Mouse (Mus musculus): ENCODE results near the gene Spata18. TPM values are rescaled to one million over a fixed set of nuclear protein-coding genes. Genes with fewer than 3 reads are reported as not detected.

The Spata18 gene
- total and polyA plus RNA-seq, 3 experiments: not detected

DNA sequence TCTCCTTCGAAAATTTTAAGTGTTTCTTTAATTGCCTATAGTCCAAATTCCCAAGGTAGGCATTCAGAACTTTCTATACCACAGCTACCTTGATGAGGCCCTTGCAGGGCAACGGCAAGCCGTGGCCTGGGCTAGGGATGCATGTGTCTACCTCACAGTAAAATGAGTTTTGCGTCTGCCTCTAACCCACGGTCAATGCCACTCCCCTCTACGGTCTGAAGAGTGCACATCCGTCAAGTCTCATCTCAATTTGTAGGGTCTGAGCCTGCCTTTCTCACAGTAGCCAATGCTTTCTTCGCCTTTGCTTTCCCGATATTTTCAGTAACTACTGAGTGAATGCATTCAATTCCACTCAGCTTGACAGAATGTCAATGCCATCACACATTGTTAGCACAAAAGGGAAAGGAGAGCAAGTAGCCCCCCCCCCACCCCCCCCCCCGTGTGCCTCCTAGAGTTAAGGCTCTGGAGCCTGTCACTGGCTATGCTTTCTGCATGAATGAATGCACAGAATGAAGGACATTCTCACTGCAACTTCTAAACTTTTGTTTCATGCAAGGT, 20.1 kb upstream of the Spata18 start:
- Histone ChIP-seq H3K27me3 (ENCODE audit: control insufficient read depth in 1 of 2, insufficient read depth in 2 of 2, low read length in 2 of 2) (no peaks in the 10 kb centered on the region), H3K9me3 (replicated peaks; ENCODE audit: insufficient read depth, low read length) (no peaks in the 10 kb centered on the region), H3K4me1 (ENCODE audit: control insufficient read depth in 1 of 2, insufficient read depth in 2 of 2, low read length in 2 of 2) (peaks cover 4 to 13% of the 10 kb centered on the region in 2 experiments; a peak in 3 of 4 replicates), H3K79me2 (ENCODE audit: control insufficient read depth, insufficient read depth, low read length, poor library complexity) (no peaks in the 10 kb centered on the region), H3K36me3 (ENCODE audit: control insufficient read depth in 1 of 2, insufficient read depth in 2 of 2, low read length in 2 of 2) (peaks cover 0 to 5% of the 10 kb centered on the region in 2 experiments; a peak in 2 of 4 replicates), H3K4me3 (ENCODE audit: control insufficient read depth in 1 of 2, insufficient read depth in 1 of 2, low read depth in 2 of 2, low read length in 2 of 2) (no peak overlapping the region; a peak in 1 of 4 replicates), H3K9ac (ENCODE audit: control insufficient read depth, low read depth, low read length, poor library complexity, severe bottlenecking) (no peak overlapping the region), H3K27ac (ENCODE audit: control insufficient read depth, low read depth, low read length) (peak overlapping the region; percentile 68; the same call in 1 of the 2 replicates)
- no peak for TF ChIP-seq SIN3A (IDR thresholded peaks at IDR 0.05; ENCODE audit: low read length)
- TF ChIP-seq BHLHE40 (IDR thresholded peaks at IDR 0.05; ENCODE audit: borderline replicate concordance, low read depth, low read length): no peak
- TF ChIP-seq NELFE (IDR thresholded peaks at IDR 0.05; ENCODE audit: low read depth, low read length): no peak
- TF ChIP-seq MXI1 (IDR thresholded peaks at IDR 0.05; ENCODE audit: low read depth, low read length): no peak
- TF ChIP-seq UBTF (IDR thresholded peaks at IDR 0.05; ENCODE audit: borderline replicate concordance, insufficient read depth, low read depth, low read length): no peak
- no peak for TF ChIP-seq MYC (IDR thresholded peaks at IDR 0.05; ENCODE audit: low read depth, low read length)
- no peak for TF ChIP-seq GABPA (IDR thresholded peaks at IDR 0.05; ENCODE audit: low read depth, low read length)
- no peak for DNase-seq (ENCODE audit: low read depth, low spot score)

DNA sequence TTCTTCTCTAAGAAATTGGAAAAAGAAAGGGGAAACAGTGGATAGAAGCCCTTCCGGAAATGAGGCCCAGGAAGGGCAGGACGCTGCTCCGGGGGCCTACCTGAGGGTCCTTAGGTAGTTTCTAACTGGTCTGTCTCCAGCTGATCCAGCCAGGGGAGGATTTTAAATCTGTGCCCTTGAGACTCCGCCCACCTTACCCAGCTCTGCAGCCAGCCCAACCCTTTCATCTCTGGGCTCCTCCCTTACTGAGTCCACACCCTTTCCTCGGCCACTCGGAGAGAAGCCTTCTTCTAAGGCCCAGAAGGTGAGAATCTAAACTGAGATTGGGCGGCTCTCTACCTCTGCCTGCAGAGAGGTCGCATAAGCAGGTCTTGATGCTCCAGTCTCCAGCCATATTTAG, 18.9 kb upstream of the Spata18 start, which contains the start of gene Lrrc66:
Gene Lrrc66, minus strand, starts transcription at position 236 of the 400 bp plus-strand sequence.
- H3K79me2 ChIP-seq (ENCODE audit: control insufficient read depth, insufficient read depth, low read length, poor library complexity): no peaks in the 10 kb centered on the region
- no peak within 1 kb of the TSS for H3K4me3 ChIP-seq (ENCODE audit: control insufficient read depth in 1 of 2, insufficient read depth in 1 of 2, low read depth in 2 of 2, low read length in 2 of 2)
- H3K4me1 ChIP-seq (ENCODE audit: control insufficient read depth in 1 of 2, insufficient read depth in 2 of 2, low read length in 2 of 2): peaks cover 4 to 13% of the 10 kb centered on the region in 2 experiments; a peak in 3 of 4 replicates
- no peak within 1 kb of the TSS for H3K9ac ChIP-seq (ENCODE audit: control insufficient read depth, low read depth, low read length, poor library complexity, severe bottlenecking)
- peaks cover 0 to 5% of the 10 kb centered on the region in 2 experiments; a peak in 2 of 4 replicates for H3K36me3 ChIP-seq (ENCODE audit: control insufficient read depth in 1 of 2, insufficient read depth in 2 of 2, low read length in 2 of 2)
- H3K27me3 ChIP-seq (ENCODE audit: control insufficient read depth in 1 of 2, insufficient read depth in 2 of 2, low read length in 2 of 2): no peaks in the 10 kb centered on the region
- no peak within 1 kb of the TSS for H3K27ac ChIP-seq (ENCODE audit: control insufficient read depth, low read depth, low read length)
- no peaks in the 10 kb centered on the region for H3K9me3 ChIP-seq (replicated peaks; ENCODE audit: insufficient read depth, low read length)
- TF ChIP-seq CHD2 (IDR thresholded peaks at IDR 0.05; ENCODE audit: low read length): no peak
- no peak for TF ChIP-seq CTCF (IDR thresholded peaks at IDR 0.05 in 2 of 3, conservative IDR thresholded peaks at IDR 0.05 in 1 of 3; ENCODE audit: control insufficient read depth in 1 of 3, insufficient read depth in 1 of 3, low read depth in 2 of 3, low read length in 3 of 3, poor library complexity in 1 of 3, severe bottlenecking in 1 of 3)
- TF ChIP-seq BHLHE40 (IDR thresholded peaks at IDR 0.05; ENCODE audit: borderline replicate concordance, low read depth, low read length): no peak
- no peak for TF ChIP-seq JUND (IDR thresholded peaks at IDR 0.05; ENCODE audit: low read depth, low read length)
- no peak for TF ChIP-seq KAT2A (conservative IDR thresholded peaks at IDR 0.05; ENCODE audit: low read depth, low read length)
- TF ChIP-seq SIN3A (IDR thresholded peaks at IDR 0.05; ENCODE audit: low read length): no peak
- TF ChIP-seq MXI1 (IDR thresholded peaks at IDR 0.05; ENCODE audit: low read depth, low read length): no peak
- TF ChIP-seq MEF2A (IDR thresholded peaks at IDR 0.05; ENCODE audit: extremely low read depth, insufficient replicate concordance, low read depth, low read length, poor library complexity, severe bottlenecking): no peak
- no peak for TF ChIP-seq MAFK (IDR thresholded peaks at IDR 0.05; ENCODE audit: borderline replicate concordance, low read depth, low read length)
- no peak for TF ChIP-seq ELF1 (IDR thresholded peaks at IDR 0.05; ENCODE audit: low read depth, low read length)
- TF ChIP-seq USF1 (IDR thresholded peaks at IDR 0.05; ENCODE audit: low read depth, low read length): no peak
- TF ChIP-seq POLR2AphosphoS5 (IDR thresholded peaks at IDR 0.05; ENCODE audit: borderline replicate concordance, low read depth, low read length): no peak
- TF ChIP-seq MYB (IDR thresholded peaks at IDR 0.05; ENCODE audit: low read depth, low read length): no peak
- no peak for TF ChIP-seq ZKSCAN1 (IDR thresholded peaks at IDR 0.05; ENCODE audit: low read depth, low read length)
- no peak for TF ChIP-seq TCF12 (IDR thresholded peaks at IDR 0.05; ENCODE audit: low read depth, low read length)
- TF ChIP-seq MAX (IDR thresholded peaks at IDR 0.05; ENCODE audit: low read length): no peak
- TF ChIP-seq SMC3 (IDR thresholded peaks at IDR 0.05; ENCODE audit: low read depth, low read length): no peak
- TF ChIP-seq MYC (IDR thresholded peaks at IDR 0.05; ENCODE audit: low read depth, low read length): no peak
- TF ChIP-seq RCOR1 (IDR thresholded peaks at IDR 0.05; ENCODE audit: low read depth, low read length): no peak
- no peak for DNase-seq (ENCODE audit: low read depth, low spot score)

All from MEL (cell line).